Mouse (Mus musculus): ENCODE data around the gene Chst14. TPM values are rescaled to one million over a fixed set of nuclear protein-coding genes. Genes with fewer than 3 reads are reported as not detected.

The Chst14 gene
- polyA plus RNA-seq, 1 experiment from 2014 or later, result 32.7 TPM

GRCm38 (mm10) chr2:118895990-118896913, 30.0 kb upstream of the Chst14 start:
- ATAC-seq (replicated peaks; ENCODE audit: low FRiP score, low TSS enrichment, low read depth), result peak; percentile 24; the same call in 1 of the 2 replicates
- H3K4me2 ChIP-seq (ENCODE audit: low read length), result peak overlapping the region; percentile 92
- H3K9me3 ChIP-seq (ENCODE audit: control insufficient read depth, low read length), result no peaks in the 10 kb centered on the region
- no peaks in the 10 kb centered on the region for H3K36me3 ChIP-seq (ENCODE audit: control insufficient read depth, insufficient read depth, low read length)
- peaks cover 78% of the 10 kb centered on the region for H3K27me3 ChIP-seq (replicated peaks; ENCODE audit: control insufficient read depth, insufficient read depth, low read length)
- peak; percentile 70 for DNase-seq (ENCODE audit: low spot score)
- WGBS, result 2% methylated on average over 38 of the region's 38 CpGs
- H3K4me1 ChIP-seq (replicated peaks; ENCODE audit: control insufficient read depth, insufficient read depth, low read length), result peaks cover 15% of the 10 kb centered on the region; the same call in 1 of the 2 replicates
- no peak overlapping the region; the same call in 1 of the 2 replicates for H3K9ac ChIP-seq (ENCODE audit: low read length)
- peak overlapping the region; percentile 46 for H3K4me3 ChIP-seq (ENCODE audit: low read depth, low read length)
- H3K27ac ChIP-seq (ENCODE audit: low read depth), result no peak overlapping the region

- no peaks in the 10 kb centered on the region for H3K36me3 ChIP-seq (ENCODE audit: control insufficient read depth, insufficient read depth, low read length)
- peaks cover 74% of the 10 kb centered on the region for H3K27me3 ChIP-seq (replicated peaks; ENCODE audit: control insufficient read depth, insufficient read depth, low read length)
- peaks cover 15% of the 10 kb centered on the region; the same call in 1 of the 2 replicates for H3K4me1 ChIP-seq (replicated peaks; ENCODE audit: control insufficient read depth, insufficient read depth, low read length)
- no peaks in the 10 kb centered on the region for H3K9me3 ChIP-seq (ENCODE audit: control insufficient read depth, low read length)
- DNase-seq (ENCODE audit: low spot score), result peak; percentile 60
- no peak overlapping the region for H3K27ac ChIP-seq (ENCODE audit: low read depth)
- H3K4me2 ChIP-seq (ENCODE audit: low read length), result peak overlapping the region; percentile 92
- WGBS, result 2% methylated on average over 13 of the region's 13 CpGs
- no peak overlapping the region for H3K9ac ChIP-seq (ENCODE audit: low read length)
- H3K4me3 ChIP-seq (ENCODE audit: low read depth, low read length), result peak overlapping the region; percentile 46
- ATAC-seq (replicated peaks; ENCODE audit: low FRiP score, low TSS enrichment, low read depth), result no peak
Observed at GRCm38 (mm10) chr2:118896914-118897291, 29.4 kb upstream of the Chst14 start.

GRCm38 (mm10) chr2:118897392-118897791, 28.9 kb upstream of the Chst14 start:
- H3K4me2 ChIP-seq (ENCODE audit: low read length), result peak overlapping the region; percentile 92; the same call in 1 of the 2 replicates
- H3K27ac ChIP-seq (ENCODE audit: low read depth), result no peak overlapping the region
- no peaks in the 10 kb centered on the region for H3K9me3 ChIP-seq (ENCODE audit: control insufficient read depth, low read length)
- ATAC-seq (replicated peaks; ENCODE audit: low FRiP score, low TSS enrichment, low read depth) (no peak), DNase-seq (ENCODE audit: low spot score) (no peak)
- peaks cover 15% of the 10 kb centered on the region; the same call in 1 of the 2 replicates for H3K4me1 ChIP-seq (replicated peaks; ENCODE audit: control insufficient read depth, insufficient read depth, low read length)
- no peak overlapping the region for H3K9ac ChIP-seq (ENCODE audit: low read length)
- H3K27me3 ChIP-seq (replicated peaks; ENCODE audit: control insufficient read depth, insufficient read depth, low read length), result peaks cover 74% of the 10 kb centered on the region
- H3K4me3 ChIP-seq (ENCODE audit: low read depth, low read length), result no peak overlapping the region
- 5% methylated on average over 7 of the region's 7 CpGs for WGBS
- no peaks in the 10 kb centered on the region for H3K36me3 ChIP-seq (ENCODE audit: control insufficient read depth, insufficient read depth, low read length)

GRCm38 (mm10) chr2:118897808-118898207, 28.5 kb upstream of the Chst14 start:
- no peak overlapping the region for H3K4me2 ChIP-seq (ENCODE audit: low read length)
- no peak overlapping the region for H3K27ac ChIP-seq (ENCODE audit: low read depth)
- DNase-seq (ENCODE audit: low spot score) (no peak), ATAC-seq (replicated peaks; ENCODE audit: low FRiP score, low TSS enrichment, low read depth) (no peak)
- H3K9me3 ChIP-seq (ENCODE audit: control insufficient read depth, low read length), result no peaks in the 10 kb centered on the region
- no peaks in the 10 kb centered on the region for H3K36me3 ChIP-seq (ENCODE audit: control insufficient read depth, insufficient read depth, low read length)
- peaks cover 78% of the 10 kb centered on the region for H3K27me3 ChIP-seq (replicated peaks; ENCODE audit: control insufficient read depth, insufficient read depth, low read length)
- peaks cover 16% of the 10 kb centered on the region; the same call in 1 of the 2 replicates for H3K4me1 ChIP-seq (replicated peaks; ENCODE audit: control insufficient read depth, insufficient read depth, low read length)
- no peak overlapping the region for H3K9ac ChIP-seq (ENCODE audit: low read length)
- WGBS, result 3% methylated on average over 11 of the region's 11 CpGs
- no peak overlapping the region for H3K4me3 ChIP-seq (ENCODE audit: low read depth, low read length)

GRCm38 (mm10) chr2:118898771-118899170, 27.5 kb upstream of the Chst14 start:
- H3K4me1 ChIP-seq (replicated peaks; ENCODE audit: control insufficient read depth, insufficient read depth, low read length), result peaks cover 25% of the 10 kb centered on the region

GRCm38 (mm10) chr2:118899306-118899705, 27.0 kb upstream of the Chst14 start:
- Histone ChIP-seq H3K9me3 (ENCODE audit: control insufficient read depth, low read length) (no peaks in the 10 kb centered on the region), H3K27me3 (replicated peaks; ENCODE audit: control insufficient read depth, insufficient read depth, low read length) (peaks cover 81% of the 10 kb centered on the region), H3K4me1 (replicated peaks; ENCODE audit: control insufficient read depth, insufficient read depth, low read length) (peaks cover 25% of the 10 kb centered on the region), H3K4me2 (ENCODE audit: low read length) (no peak overlapping the region), H3K27ac (ENCODE audit: low read depth) (no peak overlapping the region), H3K9ac (ENCODE audit: low read length) (no peak overlapping the region), H3K36me3 (ENCODE audit: control insufficient read depth, insufficient read depth, low read length) (no peaks in the 10 kb centered on the region), H3K4me3 (ENCODE audit: low read depth, low read length) (no peak overlapping the region)
- DNase-seq (ENCODE audit: low spot score) (no peak), ATAC-seq (replicated peaks; ENCODE audit: low FRiP score, low TSS enrichment, low read depth) (no peak)
- 19% methylated on average over 7 of the region's 7 CpGs for WGBS

More at GRCm38 (mm10) chr2:118898771-118899170, 27.5 kb upstream of the Chst14 start:
- WGBS, result 13% methylated on average over 4 of the region's 4 CpGs
- H3K27ac ChIP-seq (ENCODE audit: low read depth), result no peak overlapping the region
- no peak for DNase-seq (ENCODE audit: low spot score)
- H3K4me3 ChIP-seq (ENCODE audit: low read depth, low read length), result no peak overlapping the region
- H3K9me3 ChIP-seq (ENCODE audit: control insufficient read depth, low read length), result no peaks in the 10 kb centered on the region
- peaks cover 80% of the 10 kb centered on the region for H3K27me3 ChIP-seq (replicated peaks; ENCODE audit: control insufficient read depth, insufficient read depth, low read length)
- no peaks in the 10 kb centered on the region for H3K36me3 ChIP-seq (ENCODE audit: control insufficient read depth, insufficient read depth, low read length)
- H3K9ac ChIP-seq (ENCODE audit: low read length), result no peak overlapping the region
- ATAC-seq (replicated peaks; ENCODE audit: low FRiP score, low TSS enrichment, low read depth), result no peak
- no peak overlapping the region for H3K4me2 ChIP-seq (ENCODE audit: low read length)

GRCm38 (mm10) chr2:118899981-118900825, 26.1 kb upstream of the Chst14 start, which contains the start of gene Bahd1:
Bahd1 (plus strand) TSS chr2:118900377.
- Histone ChIP-seq H3K4me2 (ENCODE audit: low read length) (peak within 1 kb of the TSS; percentile 99), H3K27ac (ENCODE audit: low read depth) (no peak within 1 kb of the TSS), H3K9ac (ENCODE audit: low read length) (peak within 1 kb of the TSS; percentile 75; the same call in 1 of the 2 replicates), H3K27me3 (replicated peaks; ENCODE audit: control insufficient read depth, insufficient read depth, low read length) (peaks cover 75% of the 10 kb centered on the region), H3K36me3 (ENCODE audit: control insufficient read depth, insufficient read depth, low read length) (no peaks in the 10 kb centered on the region), H3K4me3 (ENCODE audit: low read depth, low read length) (peak within 1 kb of the TSS; percentile 80), H3K4me1 (replicated peaks; ENCODE audit: control insufficient read depth, insufficient read depth, low read length) (peaks cover 25% of the 10 kb centered on the region), H3K9me3 (ENCODE audit: control insufficient read depth, low read length) (no peaks in the 10 kb centered on the region)
- ATAC-seq (replicated peaks; ENCODE audit: low FRiP score, low TSS enrichment, low read depth) (no peak), DNase-seq (ENCODE audit: low spot score) (peak; percentile 72)
- WGBS, result under 1% methylated on average over 32 of the region's 32 CpGs

- Histone ChIP-seq H3K27me3 (replicated peaks; ENCODE audit: control insufficient read depth, insufficient read depth, low read length) (peaks cover 69% of the 10 kb centered on the region), H3K4me3 (ENCODE audit: low read depth, low read length) (peak overlapping the region; percentile 80), H3K36me3 (ENCODE audit: control insufficient read depth, insufficient read depth, low read length) (no peaks in the 10 kb centered on the region), H3K9ac (ENCODE audit: low read length) (peak overlapping the region; percentile 75; the same call in 1 of the 2 replicates), H3K4me2 (ENCODE audit: low read length) (peak overlapping the region; percentile 99), H3K9me3 (ENCODE audit: control insufficient read depth, low read length) (no peaks in the 10 kb centered on the region), H3K27ac (ENCODE audit: low read depth) (no peak overlapping the region), H3K4me1 (replicated peaks; ENCODE audit: control insufficient read depth, insufficient read depth, low read length) (peaks cover 25% of the 10 kb centered on the region)
- DNase-seq (ENCODE audit: low spot score), result no peak
- WGBS, result 2% methylated on average over 11 of the region's 11 CpGs
- ATAC-seq (replicated peaks; ENCODE audit: low FRiP score, low TSS enrichment, low read depth), result no peak; the same call in none of the 2 replicates
Observed at GRCm38 (mm10) chr2:118900826-118901140, 25.5 kb upstream of the Chst14 start.

Measured in intestine, embryonic 14.5 days (tissue).